Mouse (Mus musculus): Measurements from ENCODE around the gene Tufm. TPM values are rescaled to one million over a fixed set of nuclear protein-coding genes. Genes with fewer than 3 reads are reported as not detected.

Gene Tufm
- polyA plus RNA-seq (2017; shearing (Covaris generic)), result 66.5 TPM

DNA sequence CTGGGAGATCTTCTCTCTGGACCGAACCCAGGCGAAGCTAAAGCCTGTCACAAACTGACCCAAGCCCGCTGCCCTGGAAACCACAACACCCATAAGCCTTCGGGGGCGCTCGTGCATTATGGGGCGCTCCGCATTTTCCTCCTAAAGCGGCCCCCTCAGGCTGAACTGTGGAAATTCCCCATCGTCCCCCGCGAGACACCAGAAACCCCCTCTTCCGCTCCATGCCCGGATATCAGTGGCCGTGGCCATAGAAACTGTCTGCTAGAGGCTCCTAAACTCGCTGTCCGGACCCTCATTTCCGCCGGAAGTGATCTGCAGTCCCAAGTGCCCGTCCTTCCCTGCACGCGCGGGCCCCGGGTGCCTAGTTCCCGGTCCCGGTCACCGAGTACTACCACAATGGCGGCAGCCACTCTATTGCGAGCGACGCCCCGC is at the start of gene Tufm:
Tufm (plus strand) TSS at position 310 of the 432 bp plus-strand sequence.

DNA sequence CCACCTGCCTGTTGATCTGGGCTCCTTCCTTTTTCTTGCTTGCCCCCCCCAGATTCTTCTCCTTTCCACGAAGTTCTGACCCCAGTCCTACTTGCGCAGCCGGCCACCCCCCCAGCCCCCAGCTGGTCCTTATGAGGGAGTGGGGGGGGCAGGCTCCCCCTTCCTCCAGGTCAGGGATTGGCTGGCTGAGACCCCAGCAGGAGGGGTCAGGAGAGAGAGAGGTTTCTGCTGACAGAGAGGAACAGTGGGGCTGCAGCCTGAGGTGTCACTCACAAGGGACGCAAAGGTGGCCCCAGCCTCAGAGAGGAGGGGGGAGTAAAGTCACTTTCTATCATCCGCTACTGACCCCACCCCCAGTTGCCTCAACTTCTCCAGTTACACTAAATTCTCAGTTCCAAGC is 24.2 kb upstream of the Tufm start, which contains the start of gene Atp2a1:
Atp2a1 (minus strand) TSS at position 105 of the 400 bp plus-strand sequence.

DNA sequence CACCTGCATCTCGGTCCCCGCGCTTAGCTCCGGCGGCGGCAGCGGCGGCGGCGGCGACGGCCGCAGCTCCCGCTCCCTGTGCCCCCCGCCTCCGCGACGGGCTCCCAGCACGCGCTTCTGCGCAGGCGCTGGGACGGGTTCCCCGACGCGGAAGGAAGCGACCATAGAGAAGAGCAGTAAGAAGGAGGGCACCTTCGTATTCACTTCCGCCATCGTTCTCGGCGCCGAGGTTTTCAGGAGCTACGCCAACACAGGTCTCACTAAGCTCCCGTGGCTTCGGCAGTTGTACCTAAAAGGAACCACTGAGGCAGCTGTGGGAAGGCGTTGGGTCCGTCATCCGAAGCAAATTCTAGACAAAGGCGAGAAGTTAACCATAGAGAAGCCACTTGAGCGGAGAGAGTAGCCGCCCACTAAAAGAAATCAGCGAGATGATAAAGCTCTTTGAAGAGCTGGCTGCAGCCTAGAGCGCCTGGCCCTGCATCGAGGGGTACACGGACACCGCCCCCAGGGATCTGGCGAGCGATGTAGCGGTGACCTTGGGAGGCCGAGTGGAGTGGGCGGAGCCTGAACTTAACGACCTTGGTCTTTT is 12.1 kb upstream of the Tufm start, which contains the start of gene Sh2b1:
Sh2b1 (minus strand) TSS at position 432 of the 589 bp plus-strand sequence.

DNA sequence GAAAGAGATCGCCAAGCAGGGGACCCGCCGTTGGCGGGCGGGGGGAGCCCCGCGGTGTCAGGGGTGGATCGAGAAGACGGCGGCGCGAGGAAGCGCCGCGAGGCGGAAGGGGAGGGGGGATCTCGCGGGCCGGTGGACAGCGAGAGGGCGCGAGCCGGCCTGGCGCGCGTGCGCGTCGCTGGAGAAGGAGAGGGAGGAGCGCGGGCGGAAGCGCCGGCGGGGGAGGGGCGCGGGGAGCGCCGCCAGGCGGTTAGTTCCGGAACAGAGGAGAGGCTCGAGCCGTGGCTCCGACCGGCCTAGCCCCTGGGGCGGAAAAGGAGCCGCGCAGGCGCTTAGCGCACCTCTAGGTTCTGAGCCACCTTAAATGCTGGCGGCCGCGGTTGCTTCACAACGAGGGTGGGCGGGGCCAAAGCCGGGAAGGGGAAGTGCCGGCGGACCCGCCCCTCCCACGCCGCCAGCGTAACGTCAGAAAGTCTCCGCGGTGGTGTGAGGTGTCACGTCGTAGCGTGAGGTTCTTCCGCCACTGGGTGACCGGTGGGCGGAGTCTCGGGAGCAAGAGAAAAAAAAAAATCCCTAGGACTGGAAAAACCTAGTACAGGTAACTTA is 16.2 kb downstream of the Tufm start, which contains the start of gene Atxn2l:
Atxn2l (minus strand) TSS at position 165 of the 606 bp plus-strand sequence.

Other genes starting within 250 kb of the Tufm start
- gene Sbk1, start 214.7 kb upstream of the Tufm start, polyA plus RNA-seq (2017; shearing (Covaris generic)), result 19.2 TPM
- gene Lat, start 117.8 kb upstream of the Tufm start, polyA plus RNA-seq (2017; shearing (Covaris generic)), result 675 TPM
- gene Spns1, start 109.9 kb upstream of the Tufm start, polyA plus RNA-seq (2017; shearing (Covaris generic)), result 33.0 TPM
- gene Nfatc2ip, start 90.6 kb upstream of the Tufm start, polyA plus RNA-seq (2017; shearing (Covaris generic)), result 5.9 TPM
- gene Cd19, start 72.5 kb upstream of the Tufm start, polyA plus RNA-seq (2017; shearing (Covaris generic)), result not detected
- 40.4 TPM for gene Rabep2, start 58.6 kb upstream of the Tufm start, polyA plus RNA-seq (2017; shearing (Covaris generic))
- gene Atp2a1, start 24.3 kb upstream of the Tufm start, polyA plus RNA-seq (2017; shearing (Covaris generic)), result 0.39 TPM
- 58.6 TPM for gene Sh2b1, start 11.9 kb upstream of the Tufm start, polyA plus RNA-seq (2017; shearing (Covaris generic))
- 118 TPM for gene Atxn2l, start 16.1 kb downstream of the Tufm start, polyA plus RNA-seq (2017; shearing (Covaris generic))
- gene Eif3c, start 79.0 kb downstream of the Tufm start, polyA plus RNA-seq (2017; shearing (Covaris generic)), result 142 TPM
- gene Apobr, start 97.6 kb downstream of the Tufm start, polyA plus RNA-seq (2017; shearing (Covaris generic)), result 3.4 TPM
- gene Cln3, start 98.5 kb downstream of the Tufm start, polyA plus RNA-seq (2017; shearing (Covaris generic)), result 83.6 TPM
- not detected for gene Il27, start 107.6 kb downstream of the Tufm start, polyA plus RNA-seq (2017; shearing (Covaris generic))
- not detected for gene Nupr1, start 143.5 kb downstream of the Tufm start, polyA plus RNA-seq (2017; shearing (Covaris generic))
- 62.4 TPM for gene Sgf29, start 161.9 kb downstream of the Tufm start, polyA plus RNA-seq (2017; shearing (Covaris generic))
- not detected for gene Sult1a1, start 189.1 kb downstream of the Tufm start, polyA plus RNA-seq (2017; shearing (Covaris generic))
- gene Bola2, start 208.0 kb downstream of the Tufm start, polyA plus RNA-seq (2017; shearing (Covaris generic)), result 70.2 TPM
- 2.2 TPM for gene Slx1b, start 208.4 kb downstream of the Tufm start, polyA plus RNA-seq (2017; shearing (Covaris generic))
- gene Coro1a, start 220.4 kb downstream of the Tufm start, polyA plus RNA-seq (2017; shearing (Covaris generic)), result 1,641 TPM

Measured in effector memory CD4-positive, alpha-beta T cell, adult 5 months (primary cell).